Mouse (Mus musculus): ENCODE data around the gene Ikzf1.

The Ikzf1 gene

DNA sequence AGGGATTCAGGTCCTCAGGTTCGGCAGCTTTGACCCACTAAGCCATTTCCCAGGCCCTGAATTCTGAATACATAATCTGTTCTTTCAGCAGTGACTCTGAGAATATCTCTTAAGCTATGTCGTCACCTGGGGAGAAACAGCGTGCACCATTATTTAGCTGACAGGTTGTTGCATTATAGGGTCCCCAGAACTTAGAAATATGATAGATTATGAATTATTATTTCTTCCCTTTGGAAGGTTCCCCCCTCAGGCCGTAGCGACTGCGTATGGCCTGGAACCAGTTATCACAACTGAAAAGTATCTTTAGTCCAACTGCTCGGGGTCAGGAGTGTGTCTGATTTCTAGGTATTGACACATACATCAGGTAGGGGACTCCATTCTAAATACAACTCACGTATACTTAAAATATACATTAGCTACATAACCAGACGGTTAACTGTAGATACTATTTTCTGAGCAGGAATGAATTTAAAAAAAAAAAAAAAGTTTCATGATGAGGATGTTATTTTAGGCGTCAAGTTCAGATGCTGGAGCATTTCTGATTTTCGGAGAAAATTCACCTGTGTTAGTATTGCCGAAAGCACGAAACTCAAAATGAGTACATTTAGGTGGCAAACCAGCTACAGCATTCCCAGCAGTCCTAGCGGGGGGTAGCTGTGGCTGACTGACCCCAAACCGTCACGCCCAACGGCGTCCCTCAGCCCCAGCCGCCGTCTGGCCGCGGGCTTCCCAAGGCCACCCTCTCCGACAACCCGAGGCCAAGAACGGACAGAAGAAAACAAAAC, 123.4 kb downstream of the Ikzf1 start:
- no peak for DNase-seq (ENCODE audit: low read depth, low spot score)

DNA sequence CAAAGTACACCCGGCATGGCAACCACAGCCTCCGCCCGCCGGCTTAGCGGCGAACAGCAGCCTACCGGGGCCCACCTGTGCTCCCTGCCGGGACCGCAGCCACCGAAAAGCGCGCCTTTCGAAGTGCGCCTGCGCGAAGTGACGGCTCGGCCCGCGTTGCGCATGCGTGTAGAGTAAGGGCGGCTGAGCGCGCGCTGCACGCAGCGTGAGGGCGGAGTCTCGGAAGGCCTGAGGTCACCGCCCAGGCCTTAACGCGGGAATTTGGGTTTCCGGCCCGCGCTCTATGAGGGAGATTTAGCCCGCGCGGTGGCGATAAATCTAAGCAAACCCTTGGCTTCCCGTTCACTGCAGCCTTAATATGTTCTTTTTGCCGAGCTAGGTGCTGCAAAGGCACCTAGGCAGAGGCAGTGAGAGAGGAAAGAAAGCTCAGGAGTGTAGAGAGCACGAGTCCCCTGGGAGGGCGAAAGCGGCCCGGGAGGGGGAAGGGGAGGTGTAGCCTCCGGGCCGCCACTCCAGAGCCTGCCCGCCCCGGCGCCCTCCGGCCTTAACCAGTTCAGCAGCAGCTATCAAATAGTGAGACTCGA, 124.1 kb downstream of the Ikzf1 start, which contains the start of gene Fignl1:
TSS of gene Fignl1 (minus strand) at position 143 of the 584 bp plus-strand sequence.
- DNase-seq (ENCODE audit: low read depth, low spot score) = peak; percentile 92

DNA sequence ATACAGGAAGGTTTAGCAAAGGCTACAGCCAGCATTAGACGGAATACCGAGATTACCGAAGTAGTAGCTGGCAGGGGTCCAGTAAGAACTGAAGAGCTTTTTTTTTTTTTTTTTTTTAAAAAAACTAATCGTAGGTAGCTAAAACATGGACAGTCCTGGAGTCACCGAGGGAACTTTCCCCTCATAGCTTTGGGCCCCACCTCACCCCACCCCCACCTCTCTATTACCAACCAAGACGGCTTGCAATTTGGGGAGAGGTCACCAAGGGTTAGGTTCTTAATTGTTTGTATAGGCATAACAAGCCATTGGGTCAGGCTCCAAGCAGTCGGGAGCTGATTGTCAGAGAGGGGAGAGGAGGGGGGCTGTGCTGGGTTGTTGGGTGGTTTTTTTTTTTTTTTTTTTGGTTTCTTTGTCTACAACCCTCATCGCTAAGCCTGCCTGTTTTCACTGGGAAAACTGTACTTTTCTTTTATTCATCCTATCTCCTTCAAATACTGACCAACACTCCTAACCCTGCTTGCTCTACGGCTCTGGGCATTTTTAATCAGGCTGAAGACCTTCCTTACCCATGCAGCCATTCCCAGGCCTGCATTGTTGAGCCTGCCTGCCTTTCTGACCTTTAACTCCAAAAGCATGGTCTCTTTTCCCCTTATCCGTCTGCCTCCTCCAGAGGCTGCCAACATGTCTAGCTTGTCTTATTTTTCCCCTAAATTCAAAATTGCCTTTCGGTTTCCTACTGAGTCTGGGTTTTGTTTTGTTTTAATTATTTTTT, 124.8 kb downstream of the Ikzf1 start:
- no peak for DNase-seq (ENCODE audit: low read depth, low spot score)

DNA sequence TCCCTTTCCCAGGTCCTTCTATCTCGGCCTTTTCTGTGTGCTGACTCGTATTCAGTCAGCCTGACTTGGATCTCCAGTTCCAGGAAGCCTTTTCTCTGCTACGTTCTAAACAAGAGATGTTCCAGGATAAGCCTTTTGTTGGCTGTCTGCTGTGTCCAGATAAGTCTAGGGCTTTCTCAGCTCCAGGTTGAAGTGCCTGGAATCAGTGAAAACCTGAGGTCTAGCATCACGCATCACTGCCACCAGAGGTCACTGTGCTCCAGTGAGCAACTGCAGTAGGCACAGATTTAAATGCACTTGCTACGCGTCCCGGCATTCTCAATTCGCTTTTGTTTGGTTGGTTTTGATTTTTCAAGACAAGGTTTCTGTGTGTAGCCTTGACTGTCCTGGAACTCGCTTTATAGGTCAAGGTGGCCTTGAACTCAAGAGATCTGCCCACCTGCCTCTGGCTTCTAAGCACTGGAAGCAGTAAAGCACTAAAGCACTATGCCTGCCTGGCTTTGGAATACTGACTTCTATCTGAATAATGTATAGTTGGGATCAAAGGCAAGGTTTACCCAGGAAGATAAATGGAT, 127.2 kb downstream of the Ikzf1 start:
- peak; percentile 42 for DNase-seq (ENCODE audit: low read depth, low spot score)

DNA sequence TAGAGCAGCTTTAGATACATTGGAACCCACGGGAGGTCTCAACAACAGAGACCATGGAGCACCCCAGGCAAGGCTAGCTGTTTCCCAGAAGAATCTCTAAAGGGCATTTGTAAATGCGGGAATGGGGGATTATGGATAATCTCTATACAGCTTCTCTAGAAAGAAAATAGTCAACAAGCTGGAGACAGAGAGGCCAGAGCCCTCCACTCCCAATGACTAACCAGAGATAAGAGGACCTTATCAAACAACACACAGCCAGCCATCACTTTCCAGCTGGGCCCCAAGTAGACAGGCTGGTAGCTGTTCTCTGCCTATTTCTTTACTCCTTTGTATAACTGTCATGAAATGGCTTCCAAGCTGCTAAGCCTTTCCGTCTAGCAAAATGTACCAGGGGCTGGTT, 130.9 kb downstream of the Ikzf1 start:
- DNase-seq (ENCODE audit: low read depth, low spot score) = no peak

DNA sequence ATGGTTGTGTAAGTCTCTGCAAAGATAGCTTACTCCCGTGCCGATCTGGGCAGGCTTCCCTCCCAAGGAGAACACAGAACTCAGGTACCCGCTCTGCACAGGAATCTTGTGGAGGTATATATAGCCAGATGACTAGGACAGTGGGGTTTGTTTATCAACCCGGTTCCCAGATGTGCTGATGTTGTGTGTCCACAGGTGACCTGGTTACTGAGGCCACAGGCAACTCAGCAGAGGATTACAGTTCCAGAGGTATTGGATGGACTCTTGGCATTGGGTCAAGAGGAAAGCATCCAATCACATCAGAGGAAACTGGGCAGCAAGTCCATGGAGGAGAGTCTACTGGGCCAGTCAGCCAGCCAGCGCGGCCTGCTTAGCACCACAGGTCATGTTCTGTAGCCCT, 134.0 kb downstream of the Ikzf1 start:
- no peak for DNase-seq (ENCODE audit: low read depth, low spot score)

DNA sequence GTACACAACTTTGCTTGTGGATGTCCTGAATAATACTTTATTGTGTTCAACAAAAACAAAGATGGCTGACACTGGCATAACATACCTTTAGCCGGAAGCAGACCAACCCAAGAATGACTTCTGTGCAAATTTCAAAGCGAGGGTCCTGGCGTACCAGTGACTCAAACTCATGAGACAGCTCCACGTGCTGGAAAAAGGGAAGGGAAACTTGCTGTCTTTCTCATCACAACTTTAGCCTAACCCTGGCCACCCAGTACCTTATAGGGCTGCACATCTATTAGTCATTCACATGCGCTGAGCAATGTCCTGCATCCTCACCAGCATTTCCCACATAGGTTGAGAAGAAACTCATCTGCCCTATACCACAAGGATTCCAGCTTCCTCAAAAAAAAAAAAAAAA, 134.4 kb downstream of the Ikzf1 start:
- DNase-seq (ENCODE audit: low read depth, low spot score) = no peak

DNA sequence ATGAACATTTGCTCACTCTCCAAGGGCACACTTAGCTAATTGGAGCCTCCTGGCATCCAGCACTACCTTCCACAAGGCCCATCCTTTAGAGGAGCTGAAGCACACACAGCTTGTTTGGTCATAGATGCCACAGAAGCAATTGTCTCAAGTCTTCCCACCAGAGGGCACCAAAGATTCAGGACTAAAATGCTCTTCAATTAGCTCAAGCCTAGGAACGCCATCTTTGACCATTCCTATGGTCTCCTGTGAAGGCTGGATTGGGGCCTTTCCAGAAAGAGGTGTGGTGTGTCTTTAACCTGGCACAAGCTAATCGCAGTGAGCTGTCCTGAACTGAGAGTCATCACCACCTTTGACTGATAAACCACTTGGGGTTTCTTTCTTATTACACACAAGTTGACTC, 135.4 kb downstream of the Ikzf1 start:
- peak; percentile 81 for DNase-seq (ENCODE audit: low read depth, low spot score)

DNA sequence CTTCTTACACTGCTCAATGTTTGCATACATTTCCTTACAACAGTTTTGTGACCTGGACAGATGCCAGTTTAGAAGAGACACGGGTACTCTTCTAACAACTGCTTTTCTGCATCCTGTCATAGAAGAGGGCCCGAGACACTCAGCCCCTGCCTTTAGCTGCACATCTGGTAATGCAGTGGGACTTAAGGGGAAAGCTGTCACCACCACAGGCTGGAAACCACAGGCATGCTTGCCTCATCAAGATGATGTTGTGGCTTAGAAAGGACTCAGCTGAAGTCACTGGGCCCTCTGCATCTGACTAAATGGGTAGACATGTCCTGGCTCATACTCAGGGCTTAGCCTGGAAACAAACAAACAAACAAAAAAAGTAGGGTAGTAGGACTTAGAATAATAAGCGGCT, 135.9 kb downstream of the Ikzf1 start:
- no peak for DNase-seq (ENCODE audit: low read depth, low spot score)

DNA sequence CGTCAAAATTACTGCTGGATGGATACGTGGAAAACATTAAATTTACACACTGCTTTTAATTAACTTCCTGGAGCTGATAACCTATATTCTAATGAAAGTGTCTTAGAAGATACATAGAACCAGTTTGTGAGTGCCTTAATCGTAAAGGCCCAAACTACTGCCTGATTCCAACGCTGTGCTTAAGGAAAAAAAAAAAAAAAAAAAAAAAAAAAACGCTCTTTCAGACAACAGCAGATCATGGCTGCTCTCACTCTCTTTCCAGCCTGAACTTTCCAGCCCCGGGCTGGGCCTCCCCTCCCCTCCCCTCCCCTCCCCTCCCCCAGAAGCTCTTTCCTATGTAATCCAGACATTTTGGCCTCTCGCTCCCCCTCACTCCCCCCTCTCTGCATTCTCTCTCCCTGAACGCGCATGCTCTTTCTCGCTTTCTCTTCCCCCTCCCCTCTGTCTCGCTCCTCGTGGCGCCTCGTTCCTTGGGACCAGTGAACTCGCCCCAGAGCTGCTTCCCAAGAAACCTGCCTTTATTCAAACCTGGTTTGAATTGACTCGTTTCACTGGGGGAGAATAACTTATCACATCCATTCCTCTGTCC, 136.7 kb downstream of the Ikzf1 start:
- DNase-seq (ENCODE audit: low read depth, low spot score) = no peak
